Mouse (Mus musculus): ENCODE results near the gene H2-Ob. TPM values are rescaled to one million over a fixed set of nuclear protein-coding genes. Genes with fewer than 3 reads are reported as not detected.

Gene H2-Ob
- polyA plus RNA-seq, 1 experiment = 13.7 TPM

DNA sequence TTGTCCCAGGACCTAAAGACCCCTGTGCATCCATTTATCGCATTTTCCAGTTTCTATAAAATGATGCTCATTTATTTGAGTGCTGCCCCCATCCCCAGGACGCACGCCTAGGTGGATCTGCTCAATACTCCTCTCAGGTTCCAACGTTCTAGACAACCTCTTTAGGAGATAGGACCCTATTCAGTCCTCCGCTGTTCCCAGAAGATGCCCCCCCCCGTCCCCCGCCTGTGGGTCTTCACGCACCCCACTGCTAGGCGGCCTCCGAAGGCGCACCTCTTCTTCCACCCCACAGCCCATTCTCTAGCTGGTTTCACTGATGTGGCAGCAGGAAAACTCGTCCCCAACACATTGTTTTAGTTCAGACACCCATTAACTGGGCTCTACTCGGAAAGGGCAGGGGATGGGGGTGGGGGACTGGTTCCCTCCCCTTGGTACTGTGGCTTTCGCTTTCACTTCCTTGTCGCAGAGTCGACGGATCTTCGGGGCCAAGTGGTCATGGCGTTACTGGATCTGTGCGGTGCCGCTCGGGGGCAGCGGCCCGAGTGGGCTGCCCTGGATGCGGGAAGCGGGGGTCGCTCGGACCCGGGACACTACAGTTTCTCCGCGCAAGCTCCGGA, 40.7 kb upstream of the H2-Ob start:
- WGBS = under 1% methylated on average over 32 of the region's 32 CpGs
- peaks cover 5% of the 10 kb centered on the region; the same call in 1 of the 2 replicates for H3K4me1 ChIP-seq (ENCODE audit: control insufficient read depth, insufficient read depth, insufficient read length, low read length)
- peak overlapping the region; percentile 75 for H3K4me3 ChIP-seq (ENCODE audit: low read depth, low read length)
- no peak for TF ChIP-seq CTCF (IDR thresholded peaks at IDR 0.05; ENCODE audit: extremely low read depth, insufficient read length, insufficient replicate concordance, low read depth, low read length)
- TF ChIP-seq POLR2A (IDR thresholded peaks at IDR 0.05; ENCODE audit: low read depth, low read length) = peak; percentile 83
- H3K27me3 ChIP-seq (ENCODE audit: control insufficient read depth, insufficient read depth, low read length) = no peaks in the 10 kb centered on the region
- peak overlapping the region; percentile 73 for H3K27ac ChIP-seq (ENCODE audit: insufficient read depth, low read depth, low read length)
- H3K36me3 ChIP-seq (ENCODE audit: control insufficient read depth, insufficient read depth, low read length) = peaks cover 47% of the 10 kb centered on the region

- no peak for TF ChIP-seq POLR2A (IDR thresholded peaks at IDR 0.05; ENCODE audit: low read depth, low read length)
- TF ChIP-seq CTCF (IDR thresholded peaks at IDR 0.05; ENCODE audit: extremely low read depth, insufficient read length, insufficient replicate concordance, low read depth, low read length) = no peak
- Histone ChIP-seq H3K27ac (ENCODE audit: insufficient read depth, low read depth, low read length) (peak overlapping the region; percentile 69), H3K36me3 (ENCODE audit: control insufficient read depth, insufficient read depth, low read length) (peaks cover 43% of the 10 kb centered on the region), H3K4me1 (ENCODE audit: control insufficient read depth, insufficient read depth, insufficient read length, low read length) (peaks cover 5% of the 10 kb centered on the region; the same call in 1 of the 2 replicates), H3K4me3 (ENCODE audit: low read depth, low read length) (peak overlapping the region; percentile 75), H3K27me3 (ENCODE audit: control insufficient read depth, insufficient read depth, low read length) (no peaks in the 10 kb centered on the region)
- 3% methylated on average over 11 of the region's 11 CpGs for WGBS
These were observed 40.2 kb upstream of the H2-Ob start for GRCm38 (mm10) chr17:34198521-34198912.

DNA sequence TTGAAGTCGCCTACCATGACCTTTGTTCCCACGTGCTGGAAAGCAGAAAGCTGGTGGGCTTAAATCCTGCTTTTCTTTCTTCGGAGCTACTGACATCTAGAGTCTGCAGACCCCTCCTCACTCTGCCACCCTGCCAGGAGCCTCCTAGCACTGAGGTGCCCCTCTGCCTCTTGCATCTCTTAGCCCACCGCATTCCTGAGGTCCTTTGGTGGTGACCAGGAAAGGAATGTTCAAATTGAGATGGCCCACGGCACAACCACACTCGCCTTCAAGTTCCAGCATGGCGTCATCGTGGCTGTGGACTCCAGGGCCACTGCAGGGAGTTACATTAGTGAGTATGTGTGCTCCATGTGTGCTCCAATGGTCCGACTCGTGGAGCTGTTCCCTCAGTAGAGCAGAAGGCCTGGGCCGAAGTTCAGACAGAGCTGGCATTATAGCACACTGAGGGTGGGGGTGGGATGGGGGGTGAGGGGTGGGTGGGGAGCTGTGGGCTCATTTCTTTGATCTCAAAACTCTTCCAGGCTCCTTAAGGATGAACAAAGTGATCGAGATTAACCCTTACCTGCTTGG, 39.6 kb upstream of the H2-Ob start:
- Histone ChIP-seq H3K4me1 (ENCODE audit: control insufficient read depth, insufficient read depth, insufficient read length, low read length) (peaks cover 8% of the 10 kb centered on the region), H3K36me3 (ENCODE audit: control insufficient read depth, insufficient read depth, low read length) (peaks cover 37% of the 10 kb centered on the region), H3K27me3 (ENCODE audit: control insufficient read depth, insufficient read depth, low read length) (no peaks in the 10 kb centered on the region), H3K27ac (ENCODE audit: insufficient read depth, low read depth, low read length) (no peak overlapping the region), H3K4me3 (ENCODE audit: low read depth, low read length) (peak overlapping the region; percentile 75)
- no peak for TF ChIP-seq CTCF (IDR thresholded peaks at IDR 0.05; ENCODE audit: extremely low read depth, insufficient read length, insufficient replicate concordance, low read depth, low read length)
- no peak for TF ChIP-seq POLR2A (IDR thresholded peaks at IDR 0.05; ENCODE audit: low read depth, low read length)
- 69% methylated on average over 12 of the region's 12 CpGs for WGBS

GRCm38 (mm10) chr17:34200047-34200446, 38.7 kb upstream of the H2-Ob start:
- no peak overlapping the region for H3K4me3 ChIP-seq (ENCODE audit: low read depth, low read length)
- peaks cover 8% of the 10 kb centered on the region for H3K4me1 ChIP-seq (ENCODE audit: control insufficient read depth, insufficient read depth, insufficient read length, low read length)
- peaks cover 33% of the 10 kb centered on the region for H3K36me3 ChIP-seq (ENCODE audit: control insufficient read depth, insufficient read depth, low read length)
- H3K27me3 ChIP-seq (ENCODE audit: control insufficient read depth, insufficient read depth, low read length) = no peaks in the 10 kb centered on the region
- no peak for TF ChIP-seq POLR2A (IDR thresholded peaks at IDR 0.05; ENCODE audit: low read depth, low read length)
- TF ChIP-seq CTCF (IDR thresholded peaks at IDR 0.05; ENCODE audit: extremely low read depth, insufficient read length, insufficient replicate concordance, low read depth, low read length) = no peak
- H3K27ac ChIP-seq (ENCODE audit: insufficient read depth, low read depth, low read length) = no peak overlapping the region
- WGBS = 87% methylated on average over 10 of the region's 10 CpGs

GRCm38 (mm10) chr17:34200772-34201505, 37.8 kb upstream of the H2-Ob start:
- Histone ChIP-seq H3K36me3 (ENCODE audit: control insufficient read depth, insufficient read depth, low read length) (peaks cover 28% of the 10 kb centered on the region), H3K27me3 (ENCODE audit: control insufficient read depth, insufficient read depth, low read length) (no peaks in the 10 kb centered on the region), H3K4me1 (ENCODE audit: control insufficient read depth, insufficient read depth, insufficient read length, low read length) (peaks cover 13% of the 10 kb centered on the region), H3K27ac (ENCODE audit: insufficient read depth, low read depth, low read length) (no peak overlapping the region), H3K4me3 (ENCODE audit: low read depth, low read length) (no peak overlapping the region)
- 84% methylated on average over 16 of the region's 16 CpGs for whole genome bisulfite sequencing
- TF ChIP-seq CTCF (IDR thresholded peaks at IDR 0.05; ENCODE audit: extremely low read depth, insufficient read length, insufficient replicate concordance, low read depth, low read length) (no peak), POLR2A (IDR thresholded peaks at IDR 0.05; ENCODE audit: low read depth, low read length) (no peak)

DNA sequence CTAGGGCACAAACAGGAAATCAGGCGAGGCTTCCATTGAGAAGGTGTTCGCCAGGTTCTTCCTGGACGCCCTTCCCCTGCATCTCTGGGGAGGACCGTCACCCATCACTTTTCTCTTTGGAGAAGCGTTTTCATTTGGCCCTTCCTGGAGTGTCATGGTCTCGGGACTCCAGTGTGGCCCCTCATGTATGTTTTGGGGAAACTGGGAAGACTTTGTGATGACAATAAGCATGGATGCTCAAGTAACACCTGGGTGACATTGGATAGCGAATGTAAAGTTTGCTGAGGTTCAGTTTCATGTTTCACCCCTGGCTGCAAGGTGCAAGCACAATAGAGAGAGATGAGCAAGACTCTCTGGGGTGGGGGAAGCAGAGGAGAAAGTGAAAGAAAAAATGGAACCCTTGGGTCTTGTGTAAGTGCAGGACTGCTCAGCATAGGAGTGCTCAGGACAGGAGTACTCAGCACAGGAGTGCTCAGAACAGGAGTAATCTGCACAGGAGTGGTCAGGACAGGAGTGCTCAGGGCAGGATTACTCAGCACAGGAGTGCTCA, 37.1 kb upstream of the H2-Ob start:
- no peak overlapping the region for H3K4me3 ChIP-seq (ENCODE audit: low read depth, low read length)
- TF ChIP-seq POLR2A (IDR thresholded peaks at IDR 0.05; ENCODE audit: low read depth, low read length) (no peak), CTCF (IDR thresholded peaks at IDR 0.05; ENCODE audit: extremely low read depth, insufficient read length, insufficient replicate concordance, low read depth, low read length) (no peak)
- H3K27me3 ChIP-seq (ENCODE audit: control insufficient read depth, insufficient read depth, low read length) = no peaks in the 10 kb centered on the region
- peaks cover 23% of the 10 kb centered on the region for H3K36me3 ChIP-seq (ENCODE audit: control insufficient read depth, insufficient read depth, low read length)
- no peak overlapping the region for H3K27ac ChIP-seq (ENCODE audit: insufficient read depth, low read depth, low read length)
- WGBS = 84% methylated on average over 7 of the region's 7 CpGs
- H3K4me1 ChIP-seq (ENCODE audit: control insufficient read depth, insufficient read depth, insufficient read length, low read length) = peaks cover 15% of the 10 kb centered on the region
